Mouse (Mus musculus) adrenal gland, postnatal 25 days (tissue): Measurements from ENCODE around the gene Smim4. TPM values are rescaled to one million over a fixed set of nuclear protein-coding genes. Genes with fewer than 3 reads are reported as not detected.

Experiments
- DNase-seq: peaks from one replicate; pipeline ENCODE4 v3.0.0; 2021; ENCODE audit warnings: mixed read lengths
- total RNA-seq: library from RNA; stranded (reverse); gene quantifications from 2 replicates; pipeline ENCODE4 v1.2.3, GENCODE M21; 2021

The Smim4 gene
- total RNA-seq, 1 experiment from 2014 or later: 77.7 TPM

DNA sequence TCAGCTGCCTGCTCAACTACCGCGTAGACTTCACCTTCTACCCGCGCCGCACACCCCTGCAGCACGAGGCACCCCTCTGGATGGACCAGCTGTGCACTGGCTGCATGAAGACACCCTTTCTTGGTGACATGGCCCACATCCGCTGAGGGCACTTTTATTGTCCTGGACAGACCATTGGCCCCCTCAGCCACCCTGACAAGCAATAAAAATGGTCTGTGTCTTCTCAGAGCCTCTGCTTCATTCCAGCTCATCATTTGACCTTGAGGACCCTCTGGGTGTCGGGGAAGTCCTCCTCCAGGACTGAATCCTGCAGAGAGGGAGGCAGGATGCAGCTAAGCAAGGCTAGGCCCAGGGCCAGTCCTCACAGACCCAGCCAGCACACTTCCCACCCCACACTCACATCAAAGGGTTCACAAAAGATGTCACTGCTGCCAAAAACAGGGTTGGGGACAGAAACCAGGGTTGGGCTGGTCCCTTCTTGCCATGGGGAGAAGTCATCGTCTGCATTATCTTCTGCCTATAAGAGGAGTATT is 10.2 kb upstream of the Smim4 start:
- peak; percentile 1 for DNase-seq

DNA sequence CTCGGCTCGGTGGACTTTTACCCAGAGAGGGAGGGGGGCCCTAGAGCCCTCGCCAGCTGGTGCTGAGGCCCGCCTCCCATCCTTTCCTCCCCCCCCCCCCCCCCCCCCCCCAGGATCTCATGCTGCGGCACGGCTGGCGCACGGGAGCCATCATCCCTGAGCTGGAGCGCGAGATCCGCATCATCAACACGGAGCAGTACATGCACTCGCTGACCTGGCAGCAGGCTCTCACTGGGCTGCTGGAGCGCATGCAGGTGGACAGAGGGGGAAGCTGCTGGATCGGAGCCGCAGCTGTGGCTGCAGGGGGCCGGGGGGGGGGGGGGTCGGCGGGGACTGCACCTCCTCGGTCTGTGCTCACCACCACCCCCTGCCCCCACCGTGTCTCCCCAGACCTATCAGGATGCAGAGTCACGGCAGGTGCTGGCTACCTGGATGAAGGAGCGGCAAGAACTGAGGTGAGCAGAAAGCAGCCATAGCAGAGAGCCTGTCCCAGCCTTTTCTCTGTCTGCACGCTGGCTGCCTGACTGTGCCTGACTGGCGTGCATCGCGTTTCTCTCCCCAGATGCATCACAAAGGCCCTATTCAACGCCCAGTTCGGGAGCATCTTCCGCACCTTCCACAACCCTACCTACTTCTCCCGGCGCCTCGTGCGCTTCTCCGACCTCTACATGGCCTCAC is 9.6 kb upstream of the Smim4 start:
- DNase-seq: no peak

DNA sequence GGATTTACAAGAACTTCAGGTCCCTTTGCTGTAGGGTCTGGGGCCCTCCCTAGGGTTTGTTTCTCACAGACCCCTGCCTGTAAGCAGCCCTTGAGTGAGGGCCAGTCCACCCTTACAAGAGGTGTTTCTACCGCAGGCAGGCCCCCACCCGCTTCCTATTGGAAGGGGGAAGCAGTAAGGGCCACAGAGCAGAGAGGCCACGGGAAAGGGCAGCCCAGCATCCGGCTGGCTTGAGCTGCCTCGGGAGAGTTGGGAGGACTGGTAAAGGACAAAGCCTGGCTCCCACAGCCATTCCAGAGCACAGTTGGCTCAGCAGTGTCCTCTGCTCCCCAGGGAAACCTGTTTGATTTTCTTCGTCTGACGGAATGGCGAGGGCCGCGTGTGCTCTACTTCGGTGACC is 9.0 kb upstream of the Smim4 start:
- DNase-seq: no peak

DNA sequence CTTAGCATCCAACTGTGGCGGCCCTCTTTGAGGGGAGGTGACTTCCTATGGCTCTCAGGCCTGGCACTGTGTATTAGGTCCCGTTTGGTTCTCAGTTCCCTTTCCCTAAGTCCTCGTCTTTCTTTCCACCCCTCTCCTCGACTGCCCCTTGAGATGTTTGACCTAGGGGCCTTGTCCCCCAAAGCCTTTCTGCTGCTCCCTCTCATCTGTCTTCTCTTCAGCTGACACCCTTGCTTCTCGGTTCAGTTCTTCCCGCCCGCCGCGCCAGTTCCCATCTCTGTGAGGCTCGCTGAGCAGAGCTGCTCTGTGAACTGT is 8.5 kb upstream of the Smim4 start:
- no peak for DNase-seq

DNA sequence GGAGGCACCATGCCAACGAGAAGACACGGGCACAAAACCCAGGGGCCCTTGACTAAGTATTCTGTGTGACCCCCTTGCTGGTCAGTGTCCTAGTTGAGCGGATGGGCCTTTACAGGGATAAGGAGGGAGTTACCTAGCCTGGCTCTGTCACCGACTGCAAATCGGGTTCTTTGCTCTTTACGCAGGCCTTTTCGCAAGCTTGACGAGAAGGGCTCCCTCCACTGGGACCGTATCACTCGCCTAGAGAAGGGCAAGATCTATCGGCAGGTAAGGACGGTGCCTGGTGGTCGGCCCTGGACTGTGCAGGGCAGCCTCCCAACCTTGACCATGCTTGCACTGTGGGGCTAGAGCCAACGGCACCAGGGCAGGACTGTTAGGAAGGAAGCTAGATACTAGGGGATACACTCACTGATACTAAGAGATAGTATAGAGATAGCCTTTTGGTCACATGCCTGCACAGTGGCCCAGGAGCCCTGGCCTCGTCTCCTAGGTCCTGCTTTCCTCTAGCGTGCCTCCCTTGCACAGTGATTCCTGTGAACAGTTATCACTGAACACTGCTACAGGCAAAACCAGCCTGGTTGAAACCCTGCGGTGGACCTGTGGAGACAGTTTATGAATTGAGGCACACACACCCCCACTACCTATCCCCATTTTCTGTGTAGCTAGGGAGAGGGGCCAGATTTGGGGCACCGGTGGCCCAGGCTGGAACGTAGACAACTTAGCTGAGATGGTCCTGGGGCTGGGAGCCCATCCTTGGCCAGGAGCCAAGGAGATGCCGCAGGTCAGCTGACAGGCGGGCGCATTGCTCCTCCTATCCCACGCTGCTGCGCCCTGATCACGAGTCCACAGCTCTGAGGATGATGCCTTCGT is 7.9 kb upstream of the Smim4 start:
- no peak for DNase-seq

DNA sequence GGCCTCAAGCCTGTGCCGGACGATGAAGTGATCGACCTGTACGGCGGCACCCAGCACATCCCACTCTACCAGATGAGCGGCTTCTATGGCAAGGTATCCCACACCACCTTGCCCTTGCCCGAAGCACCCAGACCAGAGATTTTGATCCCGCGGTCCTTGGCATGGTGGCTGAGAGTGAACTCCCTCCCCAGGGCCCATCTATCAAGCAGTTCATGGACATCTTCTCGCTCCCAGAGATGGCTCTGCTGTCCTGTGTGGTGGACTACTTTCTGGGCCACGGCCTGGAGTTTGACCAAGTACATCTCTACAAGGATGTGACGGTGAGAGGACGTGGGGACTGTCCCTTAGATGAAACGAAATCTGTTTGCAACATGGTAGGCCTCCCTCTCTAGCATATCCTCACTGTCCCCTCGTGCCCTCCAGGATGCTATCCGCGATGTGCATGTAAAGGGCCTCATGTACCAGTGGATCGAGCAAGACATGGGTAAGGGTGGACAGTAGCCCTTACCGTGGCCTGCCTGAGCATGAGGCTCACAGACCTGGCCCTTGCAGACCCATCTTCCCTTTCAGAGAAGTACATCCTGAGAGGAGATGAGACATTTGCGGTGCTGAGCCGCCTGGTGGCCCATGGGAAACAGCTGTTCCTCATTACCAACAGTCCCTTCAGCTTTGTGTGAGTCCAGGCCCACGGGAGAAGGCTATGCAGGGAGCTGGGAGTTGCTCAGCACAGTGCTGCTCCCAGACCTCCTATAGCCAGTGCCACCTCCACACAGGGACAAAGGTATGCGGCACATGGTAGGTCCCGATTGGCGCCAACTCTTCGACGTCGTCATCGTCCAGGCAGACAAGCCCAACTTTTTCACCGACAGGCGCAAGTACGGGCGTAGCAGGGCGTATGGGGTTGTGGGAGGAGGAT is 7.0 kb upstream of the Smim4 start:
- DNase-seq: no peak

DNA sequence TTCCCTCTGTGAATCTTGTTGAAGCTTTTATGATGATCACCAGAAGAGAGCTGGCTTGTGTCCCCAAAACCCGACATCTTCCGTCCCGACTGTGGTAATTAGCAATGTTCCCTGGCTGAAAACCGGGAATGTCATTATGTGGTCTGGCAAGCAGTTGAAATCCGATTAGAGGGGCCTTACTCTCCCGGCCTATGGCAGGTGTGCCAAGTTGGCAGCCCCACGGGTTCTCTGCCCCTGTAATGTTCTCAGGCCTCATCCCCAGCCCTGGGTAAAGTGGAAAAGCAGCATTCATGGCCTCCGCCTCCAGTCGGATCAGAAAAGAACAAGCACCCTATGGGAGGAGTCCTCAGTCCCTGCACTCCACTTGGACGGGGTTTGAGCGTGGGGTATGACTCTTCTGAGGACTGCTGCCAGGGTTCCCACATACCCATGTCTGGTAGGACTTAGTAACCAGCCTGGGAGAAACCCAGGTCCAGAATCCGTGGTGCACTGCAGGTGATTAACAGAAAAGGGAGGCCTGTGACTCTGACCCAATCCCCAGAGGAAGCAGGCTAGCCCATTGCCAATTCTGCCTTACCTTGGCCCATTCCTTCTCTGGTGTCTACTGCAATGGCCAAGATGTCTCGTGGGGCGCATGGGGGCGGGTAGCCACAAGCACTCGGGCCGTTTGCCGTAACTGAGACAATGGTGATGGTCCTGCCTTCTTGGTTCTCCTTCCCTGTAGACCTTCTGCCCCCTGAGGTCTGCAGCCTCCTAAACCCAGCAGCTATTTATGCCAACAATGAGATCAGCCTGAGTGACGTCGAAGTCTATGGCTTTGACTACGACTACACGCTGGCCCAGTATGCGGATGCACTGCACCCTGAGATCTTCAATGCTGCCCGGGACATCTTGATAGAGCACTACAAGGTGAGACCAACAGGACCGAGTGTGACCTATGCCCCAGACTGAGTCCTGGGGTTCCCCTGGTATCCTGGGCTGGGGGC is 5.6 kb upstream of the Smim4 start:
- no peak for DNase-seq

DNA sequence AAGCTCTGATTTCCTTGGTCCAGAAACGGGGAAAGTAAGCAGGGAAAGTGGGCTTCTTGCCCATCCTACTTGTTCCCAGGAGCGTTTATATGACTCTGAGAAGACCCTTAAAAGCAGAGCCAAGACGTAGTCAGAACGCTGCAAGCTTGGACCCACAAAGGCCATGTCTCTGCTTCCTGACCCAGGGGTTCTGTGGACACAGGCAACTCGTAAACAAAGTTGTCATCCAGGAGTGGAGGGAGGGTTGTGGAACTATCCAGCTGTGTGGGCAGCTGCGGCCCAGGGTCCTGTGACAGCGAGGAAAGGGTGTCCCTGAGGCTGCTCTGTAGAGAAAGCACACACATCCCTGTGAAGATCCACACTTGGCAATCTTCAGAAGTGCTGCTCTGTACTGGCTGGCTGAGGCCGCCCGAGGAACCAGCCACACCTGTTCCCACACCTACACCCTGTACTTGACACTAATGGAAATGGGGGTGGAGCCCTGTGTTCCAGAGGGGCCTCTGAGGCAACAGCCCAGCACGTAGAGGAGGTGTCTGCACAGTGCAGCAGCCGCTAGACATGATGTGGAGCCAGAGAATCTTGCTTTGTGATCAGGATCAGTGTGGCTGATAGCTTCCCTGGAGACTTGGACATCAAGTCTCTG is 4.4 kb upstream of the Smim4 start:
- DNase-seq: no peak

DNA sequence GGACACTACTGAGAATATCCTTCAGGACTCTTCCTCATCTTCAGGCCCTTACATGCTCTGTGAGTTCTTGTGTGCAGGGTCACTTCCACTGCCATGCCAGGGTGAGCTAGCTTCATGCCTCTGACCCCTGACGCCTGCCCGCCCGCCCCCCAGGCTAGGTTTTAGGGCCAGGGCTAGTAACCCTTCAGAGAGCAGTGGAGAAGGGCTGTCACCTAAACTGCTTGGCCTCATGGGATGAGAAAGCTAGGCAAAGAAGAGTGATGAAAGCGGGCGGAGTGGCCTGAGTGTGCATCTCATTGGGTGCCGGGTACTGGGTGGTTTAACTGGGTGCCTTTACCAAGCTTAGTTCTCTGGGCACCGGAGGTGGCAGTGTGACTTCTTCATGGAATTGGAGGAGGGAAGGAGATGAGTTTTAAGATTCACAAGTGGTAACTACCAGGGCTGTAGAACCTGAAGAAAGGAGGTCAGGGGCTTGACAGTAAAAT is 3.8 kb upstream of the Smim4 start:
- no peak for DNase-seq

DNA sequence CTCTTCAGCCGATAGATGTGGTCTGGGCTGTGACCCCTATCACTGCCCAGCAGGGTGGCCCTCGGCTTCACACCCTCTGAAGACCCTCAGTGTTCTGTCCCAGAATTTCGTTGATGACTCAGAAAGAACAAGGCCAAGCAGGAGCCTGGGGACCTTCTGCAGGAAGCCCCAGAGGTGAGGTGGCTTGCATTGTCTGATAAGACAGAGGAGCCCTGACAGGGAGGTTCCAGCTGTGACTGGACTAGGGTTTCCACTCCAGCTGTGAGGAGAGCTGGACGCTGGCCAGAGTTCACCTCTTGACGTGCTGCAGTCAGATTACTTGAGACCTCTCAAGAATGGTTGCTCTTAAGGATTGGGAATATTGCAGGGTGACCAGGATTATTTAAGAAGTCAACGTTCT is 3.3 kb upstream of the Smim4 start:
- no peak for DNase-seq

DNA sequence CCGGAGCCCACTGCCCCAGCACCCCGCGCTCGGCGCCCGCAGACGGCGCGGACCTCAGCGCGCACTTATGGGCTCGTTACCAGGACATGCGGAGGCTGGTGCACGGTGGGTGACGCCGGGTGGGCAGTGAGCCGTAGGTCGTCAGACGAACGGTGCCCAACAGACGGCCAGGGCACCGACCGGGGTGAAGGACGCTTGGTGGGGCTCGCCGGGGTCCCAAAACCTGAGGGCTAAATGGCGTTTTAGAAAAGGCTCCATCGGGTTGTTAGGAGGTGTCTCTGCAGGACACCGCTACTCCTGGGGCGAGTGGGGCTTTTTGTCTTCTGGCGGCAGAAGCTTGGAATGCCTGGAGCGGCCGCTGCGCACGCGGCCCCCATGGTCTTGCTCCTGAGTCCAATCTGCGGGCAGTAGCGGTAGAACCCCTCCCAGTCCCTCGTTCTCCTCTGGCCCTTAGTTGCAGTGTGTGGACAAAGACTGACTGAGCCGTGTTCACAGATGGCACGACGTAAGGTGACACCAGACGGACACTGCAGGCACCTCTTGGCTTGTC is 2.6 kb upstream of the Smim4 start:
- DNase-seq: no peak

DNA sequence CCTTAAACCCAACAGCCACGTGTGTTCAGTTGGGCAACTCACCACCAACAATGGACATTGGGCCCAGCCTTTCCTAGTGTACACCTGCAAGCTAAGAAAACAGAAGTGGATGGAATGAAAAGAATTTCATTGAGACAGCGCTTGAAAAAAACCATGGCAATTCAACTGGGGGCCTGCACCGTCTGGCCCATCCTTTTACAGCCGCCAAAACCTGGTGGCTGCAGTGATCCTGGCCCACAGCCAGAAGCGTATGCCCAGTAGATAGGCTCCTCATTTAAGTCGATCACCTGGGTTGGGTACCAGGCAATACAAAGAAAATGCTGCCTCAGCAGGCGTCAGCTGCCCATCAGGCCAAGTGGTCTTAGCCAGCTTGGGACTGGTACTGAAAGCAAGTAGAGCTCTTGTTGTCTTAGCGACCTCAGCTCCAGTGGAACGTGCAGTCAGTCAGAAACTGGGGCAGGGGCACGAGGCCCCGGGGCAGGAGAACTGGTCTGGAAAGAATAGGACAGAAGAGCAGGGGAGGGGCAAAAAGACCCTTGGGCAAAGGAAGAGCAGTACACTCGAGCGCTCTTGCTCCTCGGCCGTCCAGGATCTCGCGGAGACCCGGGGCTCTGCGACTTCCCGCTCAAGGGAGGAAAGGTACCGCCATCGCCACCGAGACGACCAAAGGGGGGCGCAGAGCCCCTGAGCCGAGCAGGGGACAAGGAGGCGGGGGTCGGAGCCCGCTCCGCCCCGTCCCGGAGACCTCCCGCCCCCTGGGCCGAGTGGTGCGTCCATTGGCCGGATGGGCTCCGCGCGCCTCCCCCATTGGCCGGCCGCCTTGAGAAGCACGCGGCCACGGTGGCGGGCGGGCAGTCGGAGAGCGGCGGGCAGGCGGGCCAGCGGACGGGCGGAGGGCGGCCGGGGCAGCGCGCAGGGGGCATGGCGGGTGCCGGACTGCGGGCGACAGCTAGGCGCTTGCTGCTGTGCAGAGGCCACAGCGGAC is 1.8 kb upstream of the Smim4 start, which contains the start of gene Nt5dc2:
Gene Nt5dc2, plus strand, starts transcription at position 818 of the 985 bp plus-strand sequence.
- peak; percentile 93 for DNase-seq

DNA sequence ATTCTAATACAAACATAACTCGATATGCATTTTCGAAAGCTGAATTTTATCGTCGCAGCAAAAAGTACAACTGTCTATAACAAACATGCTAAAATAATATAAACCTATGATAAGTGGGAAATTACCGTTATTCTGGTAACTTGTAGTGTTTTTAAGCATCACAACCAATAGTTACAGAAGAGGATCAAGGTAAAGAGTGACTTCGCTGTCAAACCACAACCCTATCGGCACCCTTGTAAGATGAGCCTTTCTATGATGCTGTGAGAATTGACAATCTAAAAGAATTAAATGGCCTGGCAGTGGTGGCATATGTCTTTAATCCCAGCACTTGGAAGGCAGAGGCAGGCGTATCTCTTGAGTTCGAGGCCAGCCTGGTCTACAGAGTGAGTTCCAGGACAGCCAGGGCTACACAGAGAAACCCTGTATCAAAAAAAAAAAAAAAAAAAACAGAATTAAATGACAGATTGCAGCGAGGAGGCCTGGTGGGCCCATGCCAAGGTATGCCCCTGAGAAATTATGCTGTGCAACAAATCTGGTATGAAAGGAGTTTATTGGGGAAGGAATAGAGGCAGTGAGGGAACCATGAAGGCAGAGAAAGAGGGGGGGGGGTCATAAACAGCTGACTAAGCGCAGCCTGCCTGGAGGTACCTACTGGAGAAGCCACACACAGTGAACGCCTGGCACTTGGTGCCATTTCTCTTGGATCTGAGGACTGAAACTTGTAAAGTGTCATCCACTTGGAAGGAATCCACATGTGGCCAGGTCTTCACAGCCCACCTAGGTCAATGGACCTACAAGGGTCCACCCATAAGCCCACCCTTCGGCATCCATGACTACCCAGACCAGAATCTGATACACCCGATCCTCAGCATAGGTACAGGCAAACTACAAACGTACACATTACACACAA is 825 bp upstream of the Smim4 start:
- no peak for DNase-seq

DNA sequence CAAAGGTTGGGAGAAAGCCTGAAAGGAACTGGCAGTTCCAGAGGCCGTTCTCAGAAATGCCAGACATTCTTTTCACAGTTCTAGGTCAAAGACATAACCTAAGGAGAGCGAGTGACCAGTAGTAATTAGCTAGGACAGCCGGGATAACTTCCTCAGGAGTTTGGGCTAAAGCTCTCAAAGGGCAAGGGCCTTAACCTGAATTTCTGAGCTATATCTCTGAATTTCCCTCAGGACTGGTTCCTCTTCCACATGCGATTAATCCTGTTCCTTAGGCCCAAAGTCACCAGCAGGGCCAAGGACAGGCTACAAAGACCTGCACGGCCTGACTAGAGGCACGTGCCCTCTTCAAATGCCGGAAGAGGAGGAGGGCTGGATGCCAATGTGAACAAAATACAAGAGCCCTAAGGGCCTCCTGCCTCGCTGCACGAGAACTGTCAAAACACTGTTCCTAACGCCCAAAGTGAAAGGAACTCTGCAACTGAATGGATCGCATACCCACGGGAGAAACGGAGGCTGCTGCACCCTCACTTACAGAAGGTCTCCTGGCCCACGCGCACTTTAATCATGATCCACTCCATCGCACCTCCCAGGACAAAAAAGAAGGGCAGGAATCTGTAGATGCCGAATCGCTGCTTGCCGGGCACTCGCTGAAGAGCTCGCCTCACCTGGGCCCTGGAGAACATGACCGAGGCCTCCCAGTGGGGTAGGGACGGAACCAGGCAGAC is 493 bp downstream of the Smim4 start:
- peak; percentile 43 for DNase-seq

DNA sequence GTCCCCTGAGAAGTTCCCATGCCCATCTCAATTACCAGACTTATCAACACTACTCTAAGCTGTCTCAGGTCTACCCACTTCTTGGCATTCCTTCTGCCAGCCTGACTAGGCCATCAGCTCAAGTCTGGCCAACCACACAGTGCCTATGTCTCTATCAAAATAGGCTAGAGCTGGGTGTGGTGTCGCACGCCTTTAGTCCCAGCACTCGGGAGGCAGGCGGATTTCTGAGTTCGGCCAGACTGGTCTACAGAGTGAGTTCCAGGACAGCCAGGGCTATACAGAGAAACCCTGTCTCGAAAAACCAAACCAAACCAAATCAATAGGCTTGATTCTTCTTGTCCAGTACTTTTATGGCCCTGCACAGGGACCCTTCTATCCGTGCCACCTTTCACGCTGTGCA is 1.9 kb downstream of the Smim4 start:
- DNase-seq: no peak

DNA sequence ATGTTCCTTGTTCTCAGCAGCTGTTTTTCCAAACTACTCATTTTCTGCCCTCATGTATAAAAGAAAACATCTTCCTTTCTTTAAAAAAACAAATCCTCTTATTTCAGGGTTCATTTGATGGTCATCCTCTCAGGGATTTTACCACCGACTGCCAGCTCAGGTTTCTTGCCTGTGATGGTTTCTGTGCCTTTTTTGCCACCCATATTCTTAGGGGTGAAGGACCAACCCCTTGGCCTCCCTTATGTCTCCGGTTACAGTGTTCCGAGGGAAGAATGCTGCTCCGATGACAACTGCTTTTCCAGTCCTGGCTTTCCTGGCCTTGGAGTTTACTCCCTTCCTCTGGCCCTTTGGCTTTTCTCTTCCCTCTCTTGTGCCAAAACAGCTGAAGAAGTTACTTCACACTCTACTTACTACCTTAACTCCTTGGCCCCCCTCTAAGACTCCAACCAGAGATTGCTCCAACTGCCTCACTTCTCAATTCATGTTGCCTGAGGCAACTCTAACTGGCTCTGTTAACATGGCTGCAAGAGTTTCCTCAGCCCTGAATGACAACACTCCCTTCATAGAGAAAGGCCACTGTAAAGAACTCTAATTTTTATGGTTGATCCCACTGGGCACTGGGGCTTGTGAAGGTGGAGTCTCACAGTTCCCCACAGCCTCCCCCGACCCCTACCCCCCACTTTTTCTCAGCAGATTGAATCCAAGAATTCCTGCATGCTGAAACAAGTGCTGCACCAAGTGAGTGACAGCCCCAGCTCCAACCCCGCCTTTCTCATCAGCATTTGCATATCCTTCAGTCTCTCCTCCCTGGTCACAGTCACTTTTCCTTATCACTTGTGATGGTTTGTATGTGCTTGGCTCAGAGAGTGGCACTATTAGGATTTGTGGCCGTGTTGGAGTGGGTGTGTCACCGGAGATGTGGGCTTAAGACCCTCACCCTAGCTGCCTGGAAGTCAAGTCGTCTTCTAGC is 3.4 kb downstream of the Smim4 start:
- no peak for DNase-seq
